Mouse (Mus musculus) myocyte (in vitro differentiated cells): ENCODE results near the gene Ttll5.

Source experiments
- CEBPB ChIP-seq: IDR thresholded peaks from 2 replicates; pipeline ENCODE4 v1.6.1; 2011; ENCODE audit warnings: mild to moderate bottlenecking, moderate library complexity; ENCODE audit not compliant: poor library complexity, insufficient read depth, severe bottlenecking
- E2F4 ChIP-seq: IDR thresholded peaks from one replicate; pipeline ENCODE4 v1.6.1; 2011; ENCODE audit warnings: mild to moderate bottlenecking, control low read depth, moderate library complexity; ENCODE audit not compliant: insufficient read depth
- MAX ChIP-seq: IDR thresholded peaks from one replicate; pipeline ENCODE4 v1.6.1; 2011; ENCODE audit warnings: low read depth, mild to moderate bottlenecking, control low read depth
- MYOD1 ChIP-seq, 3 experiments: IDR thresholded peaks; one replicate each; pipeline ENCODE4 v1.6.1; 2011; ENCODE audit warnings: control low read depth in 2 of 3, low read depth in 2 of 3, mild to moderate bottlenecking in 2 of 3, moderate library complexity in 1 of 3; ENCODE audit not compliant: insufficient read length in 2 of 3, control insufficient read depth in 1 of 3
- POLR2A ChIP-seq: IDR thresholded peaks from one replicate; pipeline ENCODE4 v1.6.1; 2011; ENCODE audit warnings: low read depth, mild to moderate bottlenecking, control low read depth, moderate library complexity; ENCODE audit not compliant: insufficient read length
- REST ChIP-seq: IDR thresholded peaks from one replicate; pipeline ENCODE4 v1.6.1; 2011; ENCODE audit warnings: mild to moderate bottlenecking, control low read depth, moderate library complexity; ENCODE audit not compliant: insufficient read depth, insufficient read length
- USF1 ChIP-seq: IDR thresholded peaks from one replicate; pipeline ENCODE4 v1.6.1; 2011; ENCODE audit warnings: low read depth, mild to moderate bottlenecking, control low read depth, moderate library complexity

- no peak for TF ChIP-seq MAX
- peak; percentile 16 for TF ChIP-seq POLR2A
- TF ChIP-seq USF1: no peak
- TF ChIP-seq MYOD1 (IDR thresholded peaks at IDR 0.05; ENCODE audit: control insufficient read depth in 1 of 3, insufficient read length in 2 of 3, low read depth in 2 of 3): no peak
- no peak for TF ChIP-seq CEBPB
- TF ChIP-seq E2F4: no peak
- no peak for TF ChIP-seq REST
These were observed 230.8 kb downstream of the Ttll5 start for GRCm38 (mm10) chr12:86055306-86055705.
